Mouse (Mus musculus): ENCODE measurements around the gene Tefm. TPM values are rescaled to one million over a fixed set of nuclear protein-coding genes. Genes with fewer than 3 reads are reported as not detected.

Tefm gene
- polyA plus RNA-seq, 1 experiment: 8.7 TPM

DNA sequence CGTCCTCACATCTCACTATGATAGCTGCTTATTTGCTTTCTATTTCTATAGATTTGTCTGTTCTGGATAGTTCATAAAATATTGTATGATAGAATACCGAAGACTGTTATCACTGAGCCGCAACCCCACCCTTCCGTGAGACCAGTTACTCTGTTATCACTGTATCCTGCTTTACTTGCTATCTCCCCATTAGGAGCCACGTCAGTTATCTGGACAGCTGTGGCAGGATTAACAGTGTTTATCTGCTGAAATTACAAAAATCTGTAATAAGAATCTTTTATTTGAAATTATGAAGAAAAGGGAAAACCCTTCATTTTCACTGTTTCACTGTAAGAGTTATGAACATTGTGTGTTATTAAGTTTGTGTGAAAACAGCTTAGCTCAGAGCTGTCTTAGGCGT is 40.7 kb downstream of the Tefm start:
- DNase-seq (ENCODE audit: extremely low spot score in 1 of 2, low spot score in 1 of 2): no peak

- DNase-seq (ENCODE audit: extremely low spot score in 1 of 2, low spot score in 1 of 2): no peak
Observed at GRCm38 (mm10) chr11:80098444-80099056, 43.4 kb downstream of the Tefm start.

DNA sequence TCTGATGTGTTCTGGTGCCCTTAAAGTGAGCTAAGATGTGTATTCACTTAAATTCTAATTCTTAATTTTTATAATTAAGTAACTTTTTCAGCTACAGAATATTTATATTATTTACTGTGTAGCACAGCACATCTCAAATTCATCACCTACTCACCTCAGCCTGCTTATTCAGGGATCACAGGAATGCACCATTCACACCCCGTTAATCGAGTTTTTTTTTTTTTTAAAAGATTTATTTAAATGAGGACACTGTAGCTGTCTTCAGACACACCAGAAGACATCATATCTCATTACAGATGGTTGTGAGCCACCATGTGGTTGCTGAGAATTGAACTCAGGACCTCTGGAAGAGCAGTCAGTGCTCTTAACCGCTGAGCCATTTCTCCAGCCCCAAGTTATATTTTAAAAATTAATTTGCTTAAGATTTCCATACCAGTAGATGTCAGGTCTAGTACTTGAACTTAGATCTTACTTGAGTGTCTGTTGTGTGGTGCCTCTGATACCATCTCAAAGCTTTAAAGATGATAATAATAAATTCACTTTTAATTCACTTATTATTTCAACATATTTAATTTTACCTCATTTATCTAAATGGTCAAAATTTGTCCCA is 51.3 kb downstream of the Tefm start:
- DNase-seq (ENCODE audit: extremely low spot score in 1 of 2, low spot score in 1 of 2): no peak

- no peak for DNase-seq (ENCODE audit: extremely low spot score in 1 of 2, low spot score in 1 of 2)
Observed at GRCm38 (mm10) chr11:80089817-80090214, 52.2 kb downstream of the Tefm start.

DNA sequence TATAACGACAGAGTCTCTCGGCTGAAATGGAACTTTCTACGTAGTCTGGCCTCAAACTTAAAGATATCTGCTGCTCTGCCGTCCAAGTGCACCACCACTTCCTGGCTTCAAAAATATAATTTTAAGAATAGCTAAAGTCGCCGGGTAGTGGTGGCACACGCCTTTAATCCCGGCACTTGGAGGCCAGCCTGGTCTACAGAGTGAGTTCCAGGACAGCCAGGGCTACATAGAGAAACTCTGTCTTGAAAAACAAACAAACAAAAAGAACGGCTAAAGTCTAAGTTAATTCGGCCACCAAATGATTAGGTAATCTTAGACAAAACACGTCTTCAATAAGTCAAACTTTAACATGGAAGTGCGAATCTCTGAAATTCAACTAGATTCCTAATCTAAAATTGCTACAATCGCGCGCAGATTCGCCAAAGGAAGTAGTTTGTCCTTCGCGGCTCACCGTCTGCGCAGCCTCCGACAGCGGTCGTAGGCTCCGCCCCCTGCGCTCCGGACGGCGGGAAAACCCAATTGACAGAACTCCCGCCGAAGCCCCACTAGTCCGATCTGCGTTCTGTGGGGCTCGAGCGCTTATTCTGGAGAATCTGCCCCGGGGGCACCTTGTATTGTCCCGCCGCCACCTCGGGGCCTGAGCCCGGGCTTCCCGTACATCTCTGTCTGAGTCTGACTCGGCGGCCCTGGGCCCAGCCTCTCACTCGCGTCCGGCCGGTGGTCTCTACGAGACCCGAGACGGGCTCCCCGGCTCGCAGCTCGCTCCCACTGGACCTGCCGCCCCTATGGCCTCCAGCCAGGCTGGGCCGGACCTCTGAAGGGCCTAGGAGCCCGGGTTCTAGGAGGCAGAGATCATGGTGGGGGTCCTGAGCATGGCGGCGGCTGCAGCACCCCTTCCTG is 52.8 kb downstream of the Tefm start, which contains the start of gene Atad5:
Gene Atad5, plus strand, starts transcription at position 484 of the 900 bp plus-strand sequence.
- peak; percentile 38 to 92 for DNase-seq (ENCODE audit: extremely low spot score in 1 of 2, low spot score in 1 of 2)

GRCm38 (mm10) chr11:80086844-80087243 is 55.1 kb downstream of the Tefm start:
- peak; percentile 65 to 91 for DNase-seq (ENCODE audit: extremely low spot score in 1 of 2, low spot score in 1 of 2)

Other genes starting within 250 kb of the Tefm start
- gene Utp6, start 179.8 kb downstream of the Tefm start, polyA plus RNA-seq (2012; rRNA removed): 24.7 and 27.8 TPM in 2 replicates
- gene Suz12, start 149.1 kb downstream of the Tefm start, polyA plus RNA-seq (2012; rRNA removed): 20.9 and 23.2 TPM in 2 replicates
- 16.6 and 17.0 TPM in 2 replicates for gene Crlf3, start 61.2 kb downstream of the Tefm start, polyA plus RNA-seq (2012; rRNA removed)
- 3.9 and 4.4 TPM in 2 replicates for gene Atad5, start 52.8 kb downstream of the Tefm start, polyA plus RNA-seq (2012; rRNA removed)
- 5.7 and 7.8 TPM in 2 replicates for gene Adap2, start 11.9 kb upstream of the Tefm start, polyA plus RNA-seq (2012; rRNA removed)
- 4.3 and 4.6 TPM in 2 replicates for gene Rnf135, start 41.7 kb upstream of the Tefm start, polyA plus RNA-seq (2012; rRNA removed)
- 56.5 and 58.5 TPM in 2 replicates for gene Rhot1, start 66.8 kb upstream of the Tefm start, polyA plus RNA-seq (2012; rRNA removed)
- gene Rhbdl3, start 158.7 kb upstream of the Tefm start, polyA plus RNA-seq (2012; rRNA removed): 12.3 and 14.3 TPM in 2 replicates
- 27.1 and 33.0 TPM in 2 replicates for gene 5730455P16Rik, start 235.9 kb upstream of the Tefm start, polyA plus RNA-seq (2012; rRNA removed)
- 154 and 162 TPM in 2 replicates for gene Zfp207, start 241.1 kb upstream of the Tefm start, polyA plus RNA-seq (2012; rRNA removed)

All from frontal cortex, adult 2 months (tissue).